Mouse (Mus musculus): Measurements from ENCODE around the gene Usp17lb.
"Not testable (repeated sequence)": the region's sequence is repeated elsewhere in the genome, so short reads cannot be mapped to it uniquely, and the experiment has no call there.

The Usp17lb gene

DNA sequence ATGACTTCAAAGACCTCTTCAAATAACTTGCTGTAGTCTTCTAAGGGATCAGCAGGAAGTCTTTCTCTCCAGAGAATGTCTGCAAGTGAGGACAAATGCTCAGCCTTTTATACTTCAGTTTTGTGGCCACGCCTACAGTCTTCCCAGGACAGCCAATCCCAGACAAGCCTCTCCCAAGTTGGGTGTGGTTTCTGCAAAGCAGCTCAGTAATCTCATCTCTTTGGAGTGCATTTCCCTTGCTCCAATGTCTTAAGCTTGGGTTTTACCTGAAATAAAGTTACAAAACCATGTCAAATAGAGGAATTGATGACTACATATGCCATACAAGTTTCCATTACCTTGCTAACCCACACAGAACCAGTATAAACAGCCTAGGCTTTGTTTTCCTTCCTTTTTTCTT is at the start of gene Usp17lb:
TSS of gene Usp17lb (minus strand) at position 101 of the 400 bp plus-strand sequence.
- no peak for DNase-seq (ENCODE audit: low spot score in 2 of 2)

DNA sequence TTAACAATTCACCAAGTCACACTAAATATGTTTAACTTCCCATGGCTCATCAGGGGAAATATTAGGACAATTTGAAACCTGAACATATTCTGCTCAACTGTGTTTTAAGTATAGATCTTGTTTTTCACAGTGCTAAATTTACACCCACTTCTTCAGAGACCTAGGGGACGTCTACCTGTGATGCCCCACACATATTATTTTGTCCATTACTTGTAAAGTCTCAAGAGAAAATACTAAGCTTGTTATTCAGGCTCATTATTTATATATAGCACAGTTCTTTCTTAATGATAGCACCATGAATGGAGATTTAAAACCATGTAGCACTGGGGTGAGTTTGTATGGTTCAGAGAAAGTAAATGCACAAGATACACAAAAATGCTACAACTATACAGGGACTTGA is 35.3 kb upstream of the Usp17lb start, which contains the start of gene Olfr665:
TSS of gene Olfr665 (plus strand) at position 301 of the 400 bp plus-strand sequence.
- DNase-seq (ENCODE audit: low spot score in 2 of 2), result no peak

- DNase-seq (ENCODE audit: low spot score in 2 of 2), result no peak
Measured at GRCm38 (mm10) chr7:104861381-104861780, 19.0 kb upstream of the Usp17lb start.

DNA sequence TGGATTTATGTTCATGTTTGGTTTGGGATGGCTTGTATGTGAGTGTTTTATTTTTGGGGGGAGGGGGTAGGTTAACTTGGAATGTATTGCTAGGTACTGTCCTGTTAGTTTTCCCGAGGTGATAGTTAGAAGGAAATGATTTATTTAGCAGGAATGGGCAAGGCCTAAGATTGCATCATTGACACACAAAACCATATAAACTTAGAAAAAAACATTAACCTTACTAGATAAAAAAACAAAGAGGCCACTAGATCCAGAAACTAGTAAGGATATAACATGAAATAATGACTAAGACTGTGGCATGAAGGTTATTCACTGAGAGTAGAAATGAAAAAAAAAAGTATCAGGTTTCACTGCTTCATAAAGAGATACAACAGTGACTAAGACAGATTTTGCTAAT is 15.3 kb upstream of the Usp17lb start:
- no peak for DNase-seq (ENCODE audit: low spot score in 2 of 2)

GRCm38 (mm10) chr7:104856709-104857108 is 14.3 kb upstream of the Usp17lb start, which contains the start of gene Usp17la:
Gene Usp17la, plus strand, starts transcription at chr7:104857009.
- not testable (repeated sequence) for DNase-seq (ENCODE audit: low spot score in 2 of 2)

- no peak for DNase-seq (ENCODE audit: low spot score in 2 of 2)
Measured at GRCm38 (mm10) chr7:104855248-104855750, 12.9 kb upstream of the Usp17lb start.

GRCm38 (mm10) chr7:104851546-104851945 is 9.1 kb upstream of the Usp17lb start:
- not testable (repeated sequence) for DNase-seq (ENCODE audit: low spot score in 2 of 2)

DNA sequence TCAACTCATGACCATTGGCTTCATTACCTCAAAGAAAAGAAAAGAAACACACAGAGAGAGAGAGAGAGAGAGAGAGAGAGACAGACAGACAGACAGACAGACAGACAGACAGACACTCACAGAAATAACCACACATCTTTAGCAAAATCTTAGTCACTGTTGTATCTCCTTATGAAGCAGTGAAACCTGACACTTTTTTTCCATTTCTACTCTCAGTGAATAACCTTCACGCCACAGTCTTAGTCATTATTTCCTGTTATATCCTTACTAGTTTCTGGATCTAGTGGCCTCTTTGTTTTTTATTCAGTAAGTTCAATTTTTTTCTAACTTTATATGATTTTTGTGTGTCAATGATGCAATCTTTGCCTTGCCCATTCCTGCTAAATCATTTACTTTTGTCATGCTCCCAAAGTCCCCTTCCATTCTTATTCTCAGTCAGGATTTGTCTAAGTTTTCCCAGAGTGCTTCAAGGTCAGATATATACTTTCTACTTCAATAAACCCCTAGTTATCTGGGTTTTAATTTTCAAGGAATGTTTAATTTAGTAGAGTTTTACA is 1.4 kb upstream of the Usp17lb start:
- DNase-seq (ENCODE audit: low spot score in 2 of 2), result no peak

DNA sequence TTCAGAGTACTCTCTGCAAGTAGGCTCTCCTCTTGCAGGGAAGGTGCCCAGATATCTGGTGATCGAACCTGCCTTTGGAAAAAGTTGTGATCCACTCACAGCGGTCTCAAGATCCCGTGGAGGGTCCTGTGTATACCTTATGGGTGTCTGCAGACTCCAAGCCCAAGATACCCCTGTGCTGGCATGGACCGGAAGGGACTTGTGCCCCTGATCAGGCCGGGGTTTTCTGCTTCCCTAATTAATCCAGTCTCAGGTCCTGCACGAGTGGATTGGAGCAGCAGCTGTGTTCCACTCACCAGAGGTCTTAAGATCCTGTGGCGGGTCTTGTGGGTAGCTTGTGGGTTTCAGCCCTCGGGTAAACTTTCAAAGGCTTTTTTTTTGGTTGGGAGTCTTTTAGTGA is 32.1 kb downstream of the Usp17lb start:
- not testable (repeated sequence) for DNase-seq (ENCODE audit: low spot score in 2 of 2)

DNA sequence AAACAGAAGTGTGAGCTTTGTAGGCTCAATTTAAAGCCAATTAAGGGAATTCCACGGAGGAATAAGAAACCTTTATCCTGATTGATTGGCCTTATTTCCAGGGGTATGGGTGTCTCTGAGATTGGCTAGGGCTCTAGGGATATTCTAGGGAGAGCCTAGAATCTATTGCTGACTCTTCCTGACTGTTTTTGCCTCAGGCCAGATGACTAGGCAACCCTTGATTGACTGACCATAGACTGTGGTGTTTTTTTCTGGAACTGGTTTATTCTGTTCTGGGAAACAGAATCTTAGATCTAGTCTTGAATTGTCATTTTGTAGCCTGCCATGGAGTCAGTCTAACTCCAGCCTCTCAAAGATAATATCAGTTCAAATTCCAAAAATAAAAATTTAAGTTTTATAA is 51.6 kb downstream of the Usp17lb start:
- DNase-seq (ENCODE audit: low spot score in 2 of 2), result no peak

All from right cerebral cortex, postnatal 10 days (tissue).